8 mouse cellular contexts compared by ENCODE assay signal in the genomic region with DNA sequence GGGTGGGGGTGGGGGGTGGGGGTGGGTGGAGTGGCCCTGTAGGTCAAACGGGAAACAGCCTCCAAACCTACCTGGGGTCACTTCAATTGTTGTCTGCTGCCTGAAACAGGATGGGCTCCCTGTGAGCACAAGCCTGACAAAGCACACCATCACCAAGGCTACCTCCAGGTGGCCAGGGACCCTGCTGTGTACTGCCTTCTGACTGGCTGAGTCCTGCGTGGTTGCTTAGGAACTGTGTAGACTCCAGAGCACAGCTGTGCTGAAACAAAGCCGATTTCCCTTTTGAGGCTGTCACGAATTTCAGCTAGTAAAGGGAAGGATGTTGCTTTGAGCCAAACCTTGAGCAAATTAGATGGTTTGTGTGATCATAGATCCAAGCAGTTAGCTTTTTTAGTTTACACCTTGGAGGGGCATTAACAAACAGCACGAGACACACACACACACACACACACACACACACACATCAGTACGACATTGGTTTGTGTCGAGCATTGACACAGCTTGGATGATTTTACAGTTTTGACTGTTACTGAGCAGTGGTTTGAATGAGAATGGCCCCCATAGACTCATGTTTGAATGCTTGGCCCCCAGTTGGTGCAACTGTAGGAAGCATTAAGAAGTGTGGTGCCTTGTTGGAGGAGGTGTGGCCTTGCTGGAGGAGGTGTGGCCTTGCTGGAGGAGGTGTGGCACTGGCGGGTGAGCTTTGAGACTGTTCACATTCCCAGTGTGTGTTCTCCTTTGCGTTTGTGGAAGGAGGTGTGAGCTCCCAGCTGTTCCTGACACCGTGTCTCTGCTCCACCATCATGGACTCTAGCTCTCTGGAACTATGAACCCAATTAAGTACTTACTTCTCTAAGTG. TPM values are rescaled to one million over a fixed set of nuclear protein-coding genes. Genes with fewer than 3 reads are reported as not detected.
DNase-seq lines count a peak whose midpoint lies in the region; ATAC-seq and TF ChIP-seq lines count a peak whose summit lies in the region.

No protein-coding gene starts in this region.

- H3K9me3 ChIP-seq in kidney, embryonic 16.5 days (ENCODE audit: low read length) = no peaks in the 10 kb centered on the region
- no peaks in the 10 kb centered on the region for H3K9me3 ChIP-seq in intestine, postnatal 0 days (ENCODE audit: control insufficient read depth)
- H3K9me3 ChIP-seq in liver, embryonic 14.5 days (ENCODE audit: control insufficient read depth, low read length) = no peaks in the 10 kb centered on the region

- no peaks in the 10 kb centered on the region for H3K4me1 ChIP-seq in kidney, embryonic 16.5 days (ENCODE audit: insufficient read depth, low read length)
- no peaks in the 10 kb centered on the region for H3K4me1 ChIP-seq in intestine, postnatal 0 days (replicated peaks; ENCODE audit: control insufficient read depth, insufficient read depth, low read length)
- H3K4me1 ChIP-seq in liver, embryonic 14.5 days (replicated peaks; ENCODE audit: control insufficient read depth in 2 of 2, insufficient read depth in 2 of 2, low read length in 1 of 2) = peaks cover 0 to 10% of the 10 kb centered on the region in 2 experiments; a peak in 2 of 4 replicates

- no peak overlapping the region for H3K9ac ChIP-seq in kidney, embryonic 16.5 days (replicated peaks; ENCODE audit: low read length)
- H3K9ac ChIP-seq in intestine, postnatal 0 days (ENCODE audit: low read depth, low read length) = no peak overlapping the region
- H3K9ac ChIP-seq in liver, embryonic 14.5 days (replicated peaks) = no peak overlapping the region

- peak overlapping the region; percentile 16; the same call in 1 of the 2 replicates for H3K4me2 ChIP-seq in kidney, embryonic 16.5 days (replicated peaks; ENCODE audit: low read depth, low read length)
- H3K4me2 ChIP-seq in intestine, postnatal 0 days (replicated peaks; ENCODE audit: low read depth) = no peak overlapping the region
- no peak overlapping the region for H3K4me2 ChIP-seq in liver, embryonic 14.5 days (ENCODE audit: low read depth)

- H3K4me3 ChIP-seq in kidney, embryonic 16.5 days (ENCODE audit: low read length) = no peak overlapping the region
- H3K4me3 ChIP-seq in intestine, postnatal 0 days (ENCODE audit: low read depth, low read length) = no peak overlapping the region
- no peak overlapping the region for H3K4me3 ChIP-seq in liver, embryonic 14.5 days (ENCODE audit: insufficient read depth in 1 of 2, low read depth in 2 of 2, low read length in 2 of 2)

- TF ChIP-seq EP300 in liver, embryonic 14.5 days (IDR thresholded peaks at IDR 0.05; ENCODE audit: low read depth) = no peak

- 12% methylated on average over 10 of the region's 10 CpGs for WGBS in kidney, embryonic 16.5 days
- WGBS in intestine, postnatal 0 days = 12% methylated on average over 10 of the region's 10 CpGs
- WGBS in liver, embryonic 14.5 days (ENCODE audit: insufficient replicate concordance) = 13% methylated on average over 10 of the region's 10 CpGs

- ATAC-seq in kidney, embryonic 16.5 days (ENCODE audit: low FRiP score, low TSS enrichment) = peak; percentile 90
- peak; percentile 77 for ATAC-seq in erythroid progenitor cell, adult 5-6 weeks (replicated peaks; ENCODE audit: low FRiP score, poor library complexity, severe bottlenecking)
- peak; percentile 90 for ATAC-seq in intestine, postnatal 0 days
- ATAC-seq in liver, embryonic 14.5 days (ENCODE audit: insufficient read depth) = peak; percentile 73

- no peak for DNase-seq in kidney, adult 9 months
- no peak for DNase-seq in liver, embryonic 14.5 days (ENCODE audit: low read depth in 3 of 3, low spot score in 3 of 3)
- peak; percentile 70 for DNase-seq in right cerebral cortex, adult 18-20 months
- no peak for DNase-seq in urinary bladder, postnatal 36 days (ENCODE audit: low spot score in 2 of 2)
- no peak for DNase-seq in testis, postnatal 14 days (ENCODE audit: low spot score)

- H3K27me3 ChIP-seq in kidney, embryonic 16.5 days (ENCODE audit: insufficient read depth, low read length) = no peaks in the 10 kb centered on the region
- no peaks in the 10 kb centered on the region for H3K27me3 ChIP-seq in intestine, postnatal 0 days (replicated peaks; ENCODE audit: control insufficient read depth, insufficient read depth, low read length)
- no peaks in the 10 kb centered on the region for H3K27me3 ChIP-seq in liver, embryonic 14.5 days (ENCODE audit: control insufficient read depth, insufficient read depth, low read length)

- no peak for TF ChIP-seq CTCF in intestine, postnatal 0 days (IDR thresholded peaks at IDR 0.05; ENCODE audit: low read depth)
- TF ChIP-seq CTCF in liver, embryonic 14.5 days (IDR thresholded peaks at IDR 0.05; ENCODE audit: low read depth) = no peak

- H3K36me3 ChIP-seq in kidney, embryonic 16.5 days (ENCODE audit: insufficient read depth, low read length) = no peaks in the 10 kb centered on the region
- H3K36me3 ChIP-seq in intestine, postnatal 0 days (ENCODE audit: control insufficient read depth, insufficient read depth) = no peaks in the 10 kb centered on the region
- no peaks in the 10 kb centered on the region for H3K36me3 ChIP-seq in liver, embryonic 14.5 days (replicated peaks; ENCODE audit: control insufficient read depth, insufficient read depth, low read depth)

- no peak overlapping the region for H3K27ac ChIP-seq in kidney, embryonic 16.5 days (ENCODE audit: low read length)
- no peak overlapping the region for H3K27ac ChIP-seq in intestine, postnatal 0 days (ENCODE audit: low read depth, low read length)
- H3K27ac ChIP-seq in liver, embryonic 14.5 days = no peak overlapping the region

RNA-seq across cellular contexts. Expression of gene Erv3, which starts 11.8 kb away (rescaled TPM):
- not detected in 2 replicates for polyA plus RNA-seq in kidney, embryonic 16.5 days (2015; fragmentation: Nextera tagmentation; extraction: Ambion mirVana)
- total RNA-seq in erythroid progenitor cell, adult 5-6 weeks (2015; ENCODE audit: low replicate concordance) = not detected in 2 replicates
- total RNA-seq in erythroid progenitor cell, adult 5-6 weeks (2017; ENCODE audit: low replicate concordance) = not detected in 2 replicates
- not detected in 2 replicates for polyA plus RNA-seq in intestine, postnatal 0 days (2015; fragmentation: Nextera tagmentation; extraction: Ambion mirVana)
- 0.01 and 0.02 TPM in 2 replicates for polyA plus RNA-seq in liver, embryonic 14.5 days (2012; rRNA removed)
- polyA plus RNA-seq in liver, embryonic 14.5 days (2014; fragmentation: Nextera tagmentation; extraction: Ambion mirVana) = not detected in 2 replicates
